Mouse (Mus musculus): Measurements from ENCODE around the gene Trmt44.

Gene Trmt44

GRCm38 (mm10) chr5:35574653-35575599, at the start of gene Trmt44:
TSS of gene Trmt44 (minus strand) at chr5:35575070.
- peak; percentile 83 for DNase-seq (ENCODE audit: low read depth, low spot score)

GRCm38 (mm10) chr5:35623831-35624230, 49.0 kb upstream of the Trmt44 start:
- DNase-seq (ENCODE audit: low read depth, low spot score): no peak

- DNase-seq (ENCODE audit: low read depth, low spot score): peak; percentile 8
Observed at GRCm38 (mm10) chr5:35621114-35621513, 46.2 kb upstream of the Trmt44 start.

GRCm38 (mm10) chr5:35616943-35617342, 42.1 kb upstream of the Trmt44 start:
- peak; percentile 9 for DNase-seq (ENCODE audit: low read depth, low spot score)

GRCm38 (mm10) chr5:35612722-35613121, 37.9 kb upstream of the Trmt44 start:
- no peak for DNase-seq (ENCODE audit: low read depth, low spot score)

GRCm38 (mm10) chr5:35611900-35612299, 37.0 kb upstream of the Trmt44 start:
- DNase-seq (ENCODE audit: low read depth, low spot score): no peak

GRCm38 (mm10) chr5:35611170-35611569, 36.3 kb upstream of the Trmt44 start:
- no peak for DNase-seq (ENCODE audit: low read depth, low spot score)

- DNase-seq (ENCODE audit: low read depth, low spot score): no peak
Observed at GRCm38 (mm10) chr5:35610381-35610780, 35.5 kb upstream of the Trmt44 start.

- no peak for DNase-seq (ENCODE audit: low read depth, low spot score)
Observed at GRCm38 (mm10) chr5:35609971-35610370, 35.1 kb upstream of the Trmt44 start.

- peak; percentile 67 for DNase-seq (ENCODE audit: low read depth, low spot score)
Observed at GRCm38 (mm10) chr5:35609381-35609780, 34.5 kb upstream of the Trmt44 start.

- DNase-seq (ENCODE audit: low read depth, low spot score): no peak
Observed at GRCm38 (mm10) chr5:35608559-35608958, 33.7 kb upstream of the Trmt44 start.

GRCm38 (mm10) chr5:35607784-35608183, 32.9 kb upstream of the Trmt44 start:
- DNase-seq (ENCODE audit: low read depth, low spot score): no peak

GRCm38 (mm10) chr5:35606800-35607199, 31.9 kb upstream of the Trmt44 start:
- DNase-seq (ENCODE audit: low read depth, low spot score): no peak

GRCm38 (mm10) chr5:35605355-35605754, 30.5 kb upstream of the Trmt44 start:
- no peak for DNase-seq (ENCODE audit: low read depth, low spot score)

- no peak for DNase-seq (ENCODE audit: low read depth, low spot score)
Observed at GRCm38 (mm10) chr5:35601526-35601925, 26.7 kb upstream of the Trmt44 start.

GRCm38 (mm10) chr5:35600233-35600632, 25.4 kb upstream of the Trmt44 start:
- no peak for DNase-seq (ENCODE audit: low read depth, low spot score)

- DNase-seq (ENCODE audit: low read depth, low spot score): no peak
Observed at GRCm38 (mm10) chr5:35596169-35597160, 21.6 kb upstream of the Trmt44 start.

GRCm38 (mm10) chr5:35595706-35596105, 20.8 kb upstream of the Trmt44 start:
- peak; percentile 74 for DNase-seq (ENCODE audit: low read depth, low spot score)

- no peak for DNase-seq (ENCODE audit: low read depth, low spot score)
Observed at GRCm38 (mm10) chr5:35594768-35595167, 19.9 kb upstream of the Trmt44 start.

- DNase-seq (ENCODE audit: low read depth, low spot score): no peak
Observed at GRCm38 (mm10) chr5:35593272-35593671, 18.4 kb upstream of the Trmt44 start.

GRCm38 (mm10) chr5:35592824-35593223, 18.0 kb upstream of the Trmt44 start:
- DNase-seq (ENCODE audit: low read depth, low spot score): no peak

Data from embryo, embryonic 11.5 days (tissue).